Mouse (Mus musculus): ENCODE results near the gene Rab3il1. TPM values are rescaled to one million over a fixed set of nuclear protein-coding genes. Genes with fewer than 3 reads are reported as not detected.

Gene Rab3il1
- total RNA-seq, 2 experiments from 2014 or later = 8.9 to 10.4 TPM

DNA sequence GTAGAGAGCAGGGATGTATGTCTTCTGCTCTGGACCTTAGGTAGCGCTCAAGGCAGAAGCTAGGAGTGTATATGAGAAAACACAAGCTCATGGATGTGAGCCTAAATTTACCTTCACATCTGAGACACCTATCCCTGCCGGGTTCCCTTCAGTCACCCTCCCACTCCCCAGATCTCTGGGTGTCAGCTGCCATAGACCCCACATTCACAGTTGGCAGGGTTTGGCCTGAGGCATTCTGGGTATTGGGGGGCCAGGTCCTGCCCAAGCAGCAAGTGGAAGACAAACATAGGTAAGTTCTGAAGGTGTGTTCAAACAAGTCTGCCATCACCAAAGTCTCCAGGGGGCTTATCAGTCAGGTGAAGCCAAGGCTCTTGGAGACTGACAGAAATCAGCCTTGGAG is 60.2 kb downstream of the Rab3il1 start:
- no peak for DNase-seq

- no peak for DNase-seq
Observed at GRCm38 (mm10) chr19:10062292-10062691, 60.8 kb downstream of the Rab3il1 start.

- no peak for DNase-seq
Observed at GRCm38 (mm10) chr19:10062862-10063261, 61.4 kb downstream of the Rab3il1 start.

DNA sequence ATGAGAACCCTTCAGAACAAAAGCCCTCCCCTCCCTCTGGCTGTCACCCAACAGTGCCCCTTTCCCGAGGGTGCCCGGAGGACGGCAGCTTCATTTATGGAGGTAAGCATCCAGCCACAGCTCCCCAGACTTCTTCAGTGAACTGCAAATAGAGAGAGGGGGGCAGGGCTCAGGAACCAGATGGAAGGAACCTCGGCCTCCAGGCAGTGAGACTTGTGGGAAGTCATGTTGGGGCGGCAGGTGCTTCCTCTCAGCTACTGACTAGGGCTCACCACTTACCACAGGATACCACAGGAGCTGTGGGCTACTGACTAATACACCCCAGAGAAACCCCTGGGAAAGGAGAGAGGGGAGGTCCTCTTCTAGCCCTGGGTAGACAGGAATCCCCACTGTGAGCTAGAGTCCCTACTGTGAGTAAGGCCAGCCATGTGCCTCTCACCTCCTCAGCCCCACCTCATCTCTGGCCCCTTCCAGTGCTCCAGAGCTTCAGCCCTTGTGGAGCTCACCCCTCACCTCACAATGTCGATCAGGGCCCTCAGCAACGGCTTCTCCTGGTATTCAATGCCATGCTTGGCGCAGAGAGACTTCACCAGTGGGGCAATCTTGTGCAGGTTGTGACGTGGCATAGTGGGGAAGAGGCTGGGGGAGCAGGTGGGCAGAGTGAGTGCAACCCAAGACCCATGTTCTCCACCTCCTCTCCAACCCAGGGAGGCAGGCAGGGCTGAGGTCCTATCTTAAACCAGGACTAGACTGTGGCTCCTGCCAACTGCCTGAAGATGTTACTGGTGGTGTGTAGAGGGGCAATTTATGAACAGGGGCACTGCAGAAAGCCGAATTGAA is 62.9 kb downstream of the Rab3il1 start:
- no peak for DNase-seq

DNA sequence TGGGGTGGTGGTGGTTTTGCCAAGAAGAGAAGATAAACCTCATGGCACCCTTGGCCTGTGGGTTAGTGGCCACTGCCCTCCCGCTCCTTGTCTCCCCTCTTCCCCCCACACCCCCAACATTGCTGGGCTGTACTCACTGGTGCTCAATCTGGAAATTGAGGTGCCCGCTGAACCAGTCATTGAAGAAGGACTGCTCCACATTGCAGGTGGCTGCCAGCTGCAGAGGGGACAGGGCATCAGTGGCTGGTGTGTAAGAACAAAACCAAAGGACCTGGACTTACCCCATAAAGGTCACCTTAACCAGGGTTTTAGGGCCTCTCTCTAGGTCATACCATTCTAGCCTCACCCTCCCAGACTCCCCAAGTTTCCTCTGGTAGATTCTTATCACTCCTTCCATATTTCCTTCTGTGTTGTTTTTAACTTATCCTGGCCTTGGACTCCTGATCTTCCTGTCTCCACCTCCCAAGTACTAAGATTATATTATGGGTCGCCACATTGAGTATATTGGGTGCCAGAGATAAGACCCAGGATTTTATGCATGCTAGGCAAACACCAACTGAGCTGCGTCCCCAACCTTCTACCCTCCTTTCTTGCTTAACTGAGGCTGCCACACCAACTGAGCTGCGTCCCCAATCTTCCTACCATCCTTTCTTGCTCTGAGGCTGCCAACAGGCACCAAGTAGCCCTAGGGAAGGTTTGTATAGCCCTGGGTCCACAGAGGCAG is 64.2 kb downstream of the Rab3il1 start:
- no peak for DNase-seq

- DNase-seq = no peak
Observed at GRCm38 (mm10) chr19:10066189-10066500, 64.7 kb downstream of the Rab3il1 start.

GRCm38 (mm10) chr19:10066502-10066901 is 65.0 kb downstream of the Rab3il1 start:
- DNase-seq = no peak

DNA sequence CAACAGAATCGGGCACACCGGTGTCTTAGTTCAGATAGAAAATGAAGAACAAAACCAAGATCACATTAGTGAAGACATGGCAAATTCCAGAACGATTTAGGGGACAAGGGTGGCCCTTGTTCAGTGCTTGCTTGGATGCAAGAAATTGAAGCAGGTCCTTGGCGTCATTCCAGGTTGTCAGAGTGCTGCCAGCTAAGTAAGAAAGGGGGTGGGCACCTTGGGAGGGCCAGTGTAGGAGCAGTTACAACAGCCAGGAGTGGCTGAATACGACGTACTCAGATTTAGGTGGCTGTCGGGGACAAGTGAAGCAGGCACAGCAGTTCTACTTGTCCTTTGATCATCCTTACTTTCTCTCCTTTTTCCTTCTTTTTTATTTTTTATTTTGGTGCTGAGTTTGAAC is 66.2 kb downstream of the Rab3il1 start:
- no peak for DNase-seq

- no peak for DNase-seq
Observed at GRCm38 (mm10) chr19:10070186-10070980, 68.9 kb downstream of the Rab3il1 start.

- DNase-seq = peak; percentile 46 to 51
Observed at GRCm38 (mm10) chr19:10071166-10071565, 69.7 kb downstream of the Rab3il1 start.

GRCm38 (mm10) chr19:10071892-10072291 is 70.4 kb downstream of the Rab3il1 start:
- no peak for DNase-seq

- DNase-seq = no peak
Observed at GRCm38 (mm10) chr19:10073145-10073544, 71.7 kb downstream of the Rab3il1 start.

GRCm38 (mm10) chr19:10078392-10078791 is 76.9 kb downstream of the Rab3il1 start:
- DNase-seq = no peak

DNA sequence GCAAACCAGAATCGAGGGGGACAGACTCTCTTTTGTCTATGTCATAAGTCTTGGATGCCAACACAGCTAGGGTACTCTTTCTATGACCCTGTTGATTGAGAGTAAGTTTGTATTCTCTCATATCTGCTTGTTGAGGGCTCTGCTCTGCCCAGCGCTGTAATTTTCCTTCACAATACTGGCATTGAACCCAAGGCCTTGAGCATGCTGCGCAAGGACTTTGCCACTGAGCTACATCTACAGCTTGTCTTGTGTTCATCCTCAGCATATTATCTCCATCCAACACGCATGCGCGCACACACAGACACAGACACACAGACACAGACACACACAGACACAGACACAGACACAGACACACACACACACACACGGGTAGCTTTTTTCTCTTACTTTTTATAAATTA is 78.9 kb downstream of the Rab3il1 start:
- no peak for DNase-seq

DNA sequence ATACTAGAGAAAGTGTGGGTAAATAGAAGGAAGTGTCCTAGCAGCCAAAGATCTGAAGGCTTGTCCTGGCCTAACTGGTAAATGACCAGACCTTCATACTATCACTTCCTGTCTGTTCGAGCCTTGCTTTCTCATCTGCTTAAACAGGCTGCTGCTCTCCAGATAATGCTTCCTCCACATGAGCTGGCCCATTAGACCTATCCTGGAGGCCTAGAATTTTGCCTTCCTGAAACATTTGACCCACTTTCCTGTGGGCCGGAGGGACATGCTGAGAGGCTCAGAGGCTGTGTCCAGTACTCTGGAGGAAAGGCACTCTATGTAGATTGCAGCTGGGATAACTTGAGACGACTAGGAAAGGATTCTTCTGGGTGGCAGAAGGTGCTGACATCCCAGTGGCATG is 80.6 kb downstream of the Rab3il1 start:
- no peak for DNase-seq

DNA sequence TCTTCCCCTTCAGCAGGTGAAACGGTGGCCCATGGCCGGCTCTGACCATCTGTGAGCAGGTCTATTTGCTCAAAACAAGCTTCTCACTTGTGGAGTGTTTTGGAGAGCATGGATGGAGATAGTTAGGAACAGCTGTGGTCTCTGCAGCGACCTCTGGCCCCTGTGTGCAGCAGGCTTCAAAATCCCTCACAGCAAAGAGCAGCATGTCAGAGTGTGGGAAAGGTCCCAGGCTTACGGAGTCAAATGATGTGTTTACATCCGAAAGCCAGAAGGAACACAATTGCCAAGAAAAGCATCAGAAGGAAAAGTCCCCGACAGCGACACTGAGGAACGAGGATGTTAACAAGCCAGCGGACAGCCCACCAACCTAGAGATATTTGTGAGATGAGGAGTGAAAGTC is 84.0 kb downstream of the Rab3il1 start:
- no peak for DNase-seq

- DNase-seq = no peak
Observed at GRCm38 (mm10) chr19:10086976-10087375, 85.5 kb downstream of the Rab3il1 start.

Other genes starting within 250 kb of the Rab3il1 start
- not detected for gene Scgb2a2, start 154.1 kb upstream of the Rab3il1 start, total RNA-seq (2021)
- 10 to 100 TPM; 14.0 to 14.1 TPM for gene Incenp, start 102.1 kb upstream of the Rab3il1 start, total RNA-seq (2021)
- 1,000 to 10,000 TPM; 2,856 to 3,180 TPM for gene Fth1, start 21.1 kb upstream of the Rab3il1 start, total RNA-seq (2021)
- under 1 TPM; 0.52 to 0.58 TPM for gene Best1, start within 50 bp of the Rab3il1 start, total RNA-seq (2021)
- gene Fads3, start 39.9 kb downstream of the Rab3il1 start, total RNA-seq (2021) = 10 to 100 TPM; 24.3 to 24.5 TPM
- gene Fads2, start 100.1 kb downstream of the Rab3il1 start, total RNA-seq (2021) = 100 to 1,000 TPM; 151 to 155 TPM
- gene Fads1, start 181.2 kb downstream of the Rab3il1 start, total RNA-seq (2021) = 100 to 1,000 TPM; 180 to 187 TPM
- gene Tmem258, start 202.3 kb downstream of the Rab3il1 start, total RNA-seq (2021) = 10 to 100 TPM; 78.7 to 80.1 TPM
- gene Fen1, start 202.5 kb downstream of the Rab3il1 start, total RNA-seq (2021) = 10 to 100 TPM in 1 of 2 experiments, 1 to 10 TPM in 1; 8.8 to 10.1 TPM
- 10 to 100 TPM; 27.5 to 30.5 TPM for gene Myrf, start 239.1 kb downstream of the Rab3il1 start, total RNA-seq (2021)